Mouse (Mus musculus) CH12.LX (cell line): ENCODE data around the gene Morc2a. TPM values are rescaled to one million over a fixed set of nuclear protein-coding genes. Genes with fewer than 3 reads are reported as not detected.

Experiments used
- DNase-seq: peaks from one replicate; pipeline ENCODE4 v3.0.0-alpha.2; 2013; ENCODE audit errors: extremely low read depth
- H3K27ac ChIP-seq: 2 replicates; pipeline ENCODE4 v1.5.1; 2012; ENCODE audit warnings: low read depth, mild to moderate bottlenecking, control low read depth, moderate library complexity; ENCODE audit not compliant: insufficient read depth
- H3K27me3 ChIP-seq: replicated peaks from 2 replicates; pipeline ENCODE3; 2012; ENCODE audit warnings: inconsistent platforms
- H3K36me3 ChIP-seq, 2 experiments: replicated peaks in 1 of 2; 2 replicates each; pipeline versions ENCODE3 to v1.6.1; 2012; ENCODE audit warnings: inconsistent platforms in 1 of 2, low read length in 1 of 2, mild to moderate bottlenecking in 1 of 2, mixed read lengths in 1 of 2, moderate library complexity in 1 of 2; ENCODE audit not compliant: control insufficient read depth in 1 of 2, insufficient read depth in 1 of 2
- H3K4me1 ChIP-seq, 2 experiments: 2 replicates each; pipeline ENCODE4 v1.6.1; 2012; ENCODE audit warnings: inconsistent platforms in 1 of 2, moderate library complexity in 1 of 2; ENCODE audit not compliant: insufficient read depth in 2 of 2, control insufficient read depth in 1 of 2
- H3K4me2 ChIP-seq: 2 replicates; pipeline ENCODE4 v1.6.1; 2012; ENCODE audit warnings: low read depth, mild to moderate bottlenecking, control low read depth; ENCODE audit not compliant: poor library complexity, insufficient read depth, severe bottlenecking
- H3K4me3 ChIP-seq, 3 experiments: fragments of 150-350 bp in 1 of 3; sonication (generic) in 1 of 3; replicated peaks in 1 of 3; 2 replicates each; pipeline versions ENCODE3 to v1.5.1; 2011 to 2012; ENCODE audit warnings: low read depth in 2 of 3, low read length in 2 of 3, mild to moderate bottlenecking in 2 of 3, moderate library complexity in 2 of 3, control low read depth in 1 of 3, improper control_type of control experiment in 1 of 3, inconsistent platforms in 1 of 3, mixed read lengths in 1 of 3; ENCODE audit not compliant: poor library complexity in 1 of 3
- H3K79me2 ChIP-seq: replicated peaks from 2 replicates; pipeline ENCODE4 v1.6.1; 2012; ENCODE audit warnings: mild to moderate bottlenecking, moderate library complexity; ENCODE audit not compliant: control insufficient read depth, poor library complexity, insufficient read depth, severe bottlenecking; ENCODE audit errors: extremely low read depth
- H3K9ac ChIP-seq: 2 replicates; pipeline ENCODE4 v1.6.1; 2012; ENCODE audit warnings: low read depth, mild to moderate bottlenecking, control low read depth, moderate library complexity; ENCODE audit not compliant: insufficient read depth
- H3K9me3 ChIP-seq: replicated peaks from 2 replicates; pipeline ENCODE3; 2012; ENCODE audit warnings: low read length, inconsistent platforms, mixed read lengths
- BHLHE40 ChIP-seq: IDR thresholded peaks from 2 replicates; pipeline ENCODE4 v1.6.1; 2011; ENCODE audit warnings: mild to moderate bottlenecking, low read depth, low read length, improper control_type of control experiment
- CHD2 ChIP-seq: IDR thresholded peaks from 2 replicates; pipeline ENCODE4 v1.6.1; 2011; ENCODE audit warnings: low read length, improper control_type of control experiment
- CTCF ChIP-seq, 2 experiments: IDR thresholded peaks in 1 of 2; conservative IDR thresholded peaks in 1 of 2; 2 replicates each; pipeline ENCODE4 v1.5.1; 2011 to 2012; ENCODE audit warnings: low read depth in 2 of 2, low read length in 2 of 2, improper control_type of control experiment in 1 of 2, inconsistent platforms in 1 of 2, mild to moderate bottlenecking in 1 of 2, moderate library complexity in 1 of 2
- EP300 ChIP-seq: IDR thresholded peaks from 2 replicates; pipeline ENCODE4 v1.6.1; 2011; ENCODE audit warnings: low read length, improper control_type of control experiment
- GABPA ChIP-seq: IDR thresholded peaks from 2 replicates; pipeline ENCODE4 v1.6.1; 2012; ENCODE audit warnings: low read depth, low read length, improper control_type of control experiment, inconsistent platforms; ENCODE audit not compliant: insufficient replicate concordance
- HCFC1 ChIP-seq: IDR thresholded peaks from 2 replicates; pipeline ENCODE4 v1.6.1; 2012; ENCODE audit warnings: low read depth, mild to moderate bottlenecking, inconsistent platforms, low read length, improper control_type of control experiment
- IRF4 ChIP-seq: IDR thresholded peaks from 2 replicates; pipeline ENCODE4 v1.6.1; 2014; ENCODE audit warnings: low read depth, mild to moderate bottlenecking, inconsistent platforms, low read length, improper control_type of control experiment
- JUND ChIP-seq: conservative IDR thresholded peaks from 2 replicates; pipeline ENCODE4 v1.6.1; 2011; ENCODE audit warnings: low read depth, low read length, improper control_type of control experiment
- KAT2A ChIP-seq: IDR thresholded peaks from 2 replicates; pipeline ENCODE4 v1.6.1; 2012; ENCODE audit warnings: low read length, improper control_type of control experiment, inconsistent platforms; ENCODE audit not compliant: insufficient replicate concordance
- MAFK ChIP-seq: IDR thresholded peaks from 2 replicates; pipeline ENCODE4 v1.6.1; 2011; ENCODE audit warnings: low read length, improper control_type of control experiment; ENCODE audit not compliant: insufficient replicate concordance
- MAX ChIP-seq: IDR thresholded peaks from 2 replicates; pipeline ENCODE4 v1.6.1; 2011; ENCODE audit warnings: low read length, improper control_type of control experiment
- MEF2A ChIP-seq: IDR thresholded peaks from 2 replicates; pipeline ENCODE4 v1.6.1; 2014; ENCODE audit warnings: low read depth, mild to moderate bottlenecking, inconsistent platforms, low read length, improper control_type of control experiment, borderline replicate concordance
- MYC ChIP-seq: IDR thresholded peaks from 2 replicates; pipeline ENCODE4 v1.6.1; 2011; ENCODE audit warnings: low read depth, mild to moderate bottlenecking, improper control_type of control experiment, low read length
- PAX5 ChIP-seq: IDR thresholded peaks from 2 replicates; pipeline ENCODE4 v1.6.1; 2012; ENCODE audit warnings: low read length, inconsistent platforms, mixed read lengths
- POLR2AphosphoS2 ChIP-seq: IDR thresholded peaks from 2 replicates; pipeline ENCODE4 v1.6.1; 2011; ENCODE audit warnings: low read depth, low read length, improper control_type of control experiment
- SMC3 ChIP-seq: IDR thresholded peaks from 2 replicates; pipeline ENCODE4 v1.6.1; 2011; ENCODE audit warnings: low read depth, low read length, improper control_type of control experiment
- TBP ChIP-seq: conservative IDR thresholded peaks from 2 replicates; pipeline ENCODE4 v1.6.1; 2011; ENCODE audit warnings: low read depth, low read length, improper control_type of control experiment
- UBTF ChIP-seq: IDR thresholded peaks from 2 replicates; pipeline ENCODE4 v1.6.1; 2012; ENCODE audit warnings: low read depth, mild to moderate bottlenecking, inconsistent platforms, low read length, improper control_type of control experiment, moderate library complexity
- USF1 ChIP-seq: IDR thresholded peaks from 2 replicates; pipeline ENCODE4 v1.6.1; 2014; ENCODE audit warnings: low read depth, mild to moderate bottlenecking, inconsistent platforms, low read length, improper control_type of control experiment
- USF2 ChIP-seq: conservative IDR thresholded peaks from 2 replicates; pipeline ENCODE4 v1.6.1; 2011; ENCODE audit warnings: low read depth, low read length, improper control_type of control experiment
- ZC3H11A ChIP-seq: IDR thresholded peaks from 2 replicates; pipeline ENCODE4 v1.6.1; 2012; ENCODE audit warnings: low read depth, mild to moderate bottlenecking, inconsistent platforms, low read length, improper control_type of control experiment
- ZKSCAN1 ChIP-seq: IDR thresholded peaks from 2 replicates; pipeline ENCODE4 v1.6.1; 2012; ENCODE audit warnings: low read depth, inconsistent platforms, low read length, improper control_type of control experiment, borderline replicate concordance
- ZNF384 ChIP-seq: IDR thresholded peaks from 2 replicates; pipeline ENCODE4 v1.6.1; 2012; ENCODE audit warnings: low read depth, low read length, improper control_type of control experiment, inconsistent platforms
- dilution Hi-C: fragments of 300-500 bp; cut with MboI; formaldehyde crosslinking; loops from 2 replicates; pipeline ENCODE4 v1.14.3; 2020; ENCODE audit warnings: low sequenced_read_pairs; ENCODE audit not compliant: extremely low pct_unique_long_range_greater_than_20kb, extremely low pct_ligation_motif_present
- in situ Hi-C: fragments of 300-500 bp; cut with MboI; formaldehyde crosslinking; loops from 3 replicates; pipeline ENCODE4 v1.14.3; 2019; ENCODE audit warnings: low sequenced_read_pairs, low pct_ligation_motif_present, low pct_unique_long_range_greater_than_20kb, mixed read lengths
- polyA plus RNA-seq: library from polyadenylated mRNA; unstranded; fragments of >175 nt; gene quantifications from 2 replicates; pipeline ENCODE4 v1.2.1, GENCODE M21; 2012; ENCODE audit warnings: low read depth; ENCODE audit not compliant: insufficient read length
- total RNA-seq, 2 experiments: library from RNA; depleted of rRNA; stranded (reverse); fragments of 300-350 nt in 1 of 2; fragments of >200 nt in 1 of 2; gene quantifications; 2 replicates each; pipeline ENCODE4 v1.2.3; 2012 to 2014

Gene Morc2a
- total and polyA plus RNA-seq, 3 experiments = 28.1 to 44.1 (median 28.2) TPM

DNA sequence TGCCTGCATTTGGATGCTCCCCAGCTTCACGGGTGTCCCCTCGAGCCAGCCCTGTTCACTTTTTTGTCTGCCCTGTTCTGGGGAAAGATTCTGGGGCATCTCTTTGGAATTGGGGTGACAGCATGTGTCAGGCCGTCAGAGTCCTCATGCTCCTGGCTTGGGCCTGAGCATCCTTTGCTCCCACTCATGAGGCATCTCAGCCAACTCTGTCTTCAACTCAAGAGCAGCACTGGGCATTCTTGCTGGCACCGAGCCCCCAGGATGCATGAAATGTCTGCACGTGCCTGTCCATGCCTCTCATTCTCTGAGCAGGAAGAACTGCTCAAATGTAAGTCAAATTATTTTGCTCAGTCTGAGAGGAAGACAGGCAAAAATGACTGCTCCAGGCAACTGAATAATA lies 75.7 kb downstream of the Morc2a start:
- Histone ChIP-seq H3K4me1 (peaks cover 0 to 7% of the 10 kb centered on the region in 2 experiments; a peak in 2 of 4 replicates), H3K4me2 (no peak overlapping the region), H3K27me3 (peaks cover 77% of the 10 kb centered on the region), H3K9me3 (no peaks in the 10 kb centered on the region), H3K79me2 (no peaks in the 10 kb centered on the region), H3K36me3 (no peaks in the 10 kb centered on the region), H3K4me3 (no peak overlapping the region), H3K9ac (no peak overlapping the region), H3K27ac (no peak overlapping the region)
- dilution Hi-C loops (no loop called here), in situ Hi-C loops (no loop called here)
- no peak for DNase-seq
- TF ChIP-seq MAX (no peak), TBP (no peak), MAFK (no peak), BHLHE40 (no peak), SMC3 (no peak), GABPA (no peak), CTCF (conservative IDR thresholded peaks at IDR 0.05 in 1 of 2, IDR thresholded peaks at IDR 0.05 in 1 of 2; ENCODE audit: low read depth in 2 of 2, low read length in 2 of 2) (no peak), POLR2AphosphoS2 (no peak), EP300 (no peak), MEF2A (no peak), CHD2 (no peak), MYC (no peak), KAT2A (no peak), USF1 (no peak), HCFC1 (no peak), JUND (no peak), PAX5 (no peak), IRF4 (no peak), ZKSCAN1 (no peak), ZC3H11A (no peak)
- TF ChIP-seq, all 38 proteins: peak for 0

GRCm38 (mm10) chr11:3725331-3726054 lies 76.5 kb downstream of the Morc2a start:
- peaks cover 0 to 10% of the 10 kb centered on the region in 2 experiments; a peak in 2 of 4 replicates for H3K4me1 ChIP-seq
- H3K79me2 ChIP-seq = no peaks in the 10 kb centered on the region
- no peak for DNase-seq
- no peak overlapping the region for H3K4me2 ChIP-seq
- no peak overlapping the region for H3K9ac ChIP-seq
- in situ Hi-C loops (no loop called here), dilution Hi-C loops (no loop called here)
- H3K4me3 ChIP-seq = no peak overlapping the region
- no peaks in the 10 kb centered on the region for H3K9me3 ChIP-seq
- H3K27ac ChIP-seq = no peak overlapping the region
- TF ChIP-seq UBTF (no peak), ZNF384 (no peak), JUND (no peak), USF2 (no peak)
- no peaks in the 10 kb centered on the region for H3K36me3 ChIP-seq
- peaks cover 69% of the 10 kb centered on the region for H3K27me3 ChIP-seq
